Mouse (Mus musculus) midbrain, embryonic 11.5 days (tissue): Measurements from ENCODE around the gene Fbxw5. TPM values are rescaled to one million over a fixed set of nuclear protein-coding genes. Genes with fewer than 3 reads are reported as not detected.

Source experiments
- ATAC-seq: fragments of 200-750 bp; cut with Nextera tagmentation; 2 replicates; pipeline ENCODE4 v1.8.0; 2017; ENCODE audit warnings: moderate TSS enrichment, moderate library complexity; ENCODE audit not compliant: low FRiP score
- DNase-seq: peaks from one replicate; pipeline ENCODE4 v3.0.0; 2015; ENCODE audit warnings: low spot score; ENCODE audit errors: missing footprints
- H3K27ac ChIP-seq: fragments of 300-500 bp; sonication (generic); 2 replicates; pipeline ENCODE4 v1.5.1; 2014; ENCODE audit warnings: low read depth, low read length
- H3K27me3 ChIP-seq: fragments of 300-500 bp; sonication (generic); 2 replicates; pipeline ENCODE4 v1.6.1; 2014; ENCODE audit warnings: mild to moderate bottlenecking, low read length, moderate library complexity, mixed read lengths; ENCODE audit not compliant: control insufficient read depth, insufficient read depth
- H3K36me3 ChIP-seq: fragments of 300-500 bp; sonication (generic); 2 replicates; pipeline ENCODE4 v1.6.1; 2014; ENCODE audit warnings: mild to moderate bottlenecking, low read length, moderate library complexity, mixed read lengths; ENCODE audit not compliant: control insufficient read depth, insufficient read depth
- H3K4me1 ChIP-seq: fragments of 300-500 bp; sonication (generic); 2 replicates; pipeline ENCODE4 v1.6.1; 2014; ENCODE audit warnings: low read length; ENCODE audit not compliant: control insufficient read depth, insufficient read depth
- H3K4me2 ChIP-seq: fragments of 300-500 bp; sonication (generic); 2 replicates; pipeline ENCODE4 v1.6.1; 2014; ENCODE audit warnings: mild to moderate bottlenecking, moderate library complexity
- H3K4me3 ChIP-seq: fragments of 300-500 bp; sonication (generic); 2 replicates; pipeline ENCODE4 v1.5.1; 2014; ENCODE audit warnings: low read depth, low read length
- H3K9ac ChIP-seq: fragments of 300-500 bp; sonication (generic); 2 replicates; pipeline ENCODE4 v1.6.1; 2014; ENCODE audit warnings: low read length
- H3K9me3 ChIP-seq: fragments of 300-500 bp; sonication (generic); 2 replicates; pipeline ENCODE4 v1.6.1; 2016; ENCODE audit warnings: low read length; ENCODE audit not compliant: control insufficient read depth
- WGBS: fragments of 180-500 bp; shearing (Covaris S2); extraction: QIAGEN DNeasy Blood & Tissue Kit; methylation state at CpG from one replicate; pipeline ENCODE4 v1.1.7; 2014; 5-methylcytosine and 5-hydroxymethylcytosine counted together
- polyA plus RNA-seq: library from polyadenylated mRNA; unstranded; fragments of >200 nt; fragmentation: Nextera tagmentation; extraction: Ambion mirVana; gene quantifications from 2 replicates; pipeline ENCODE4 v1.2.1, GENCODE M21; 2014

The Fbxw5 gene
- polyA plus RNA-seq, 1 experiment from 2014 or later, result 66.4 TPM

- WGBS, result 70% methylated on average over 2 of the region's 2 CpGs
- Histone ChIP-seq H3K4me2 (no peak overlapping the region), H3K27ac (no peak overlapping the region), H3K9me3 (no peaks in the 10 kb centered on the region), H3K36me3 (no peaks in the 10 kb centered on the region), H3K27me3 (no peaks in the 10 kb centered on the region), H3K4me3 (no peak overlapping the region), H3K4me1 (no peaks in the 10 kb centered on the region), H3K9ac (no peak overlapping the region)
- DNase-seq, result peak; percentile 37
- ATAC-seq, result no peak
Measured at GRCm38 (mm10) chr2:25472550-25472949, 28.0 kb upstream of the Fbxw5 start.

- no peak for ATAC-seq
- Histone ChIP-seq H3K9me3 (no peaks in the 10 kb centered on the region), H3K4me1 (no peaks in the 10 kb centered on the region), H3K27ac (no peak overlapping the region), H3K4me3 (no peak overlapping the region), H3K27me3 (no peaks in the 10 kb centered on the region), H3K36me3 (no peaks in the 10 kb centered on the region), H3K4me2 (no peak overlapping the region), H3K9ac (no peak overlapping the region)
- peak; percentile 51 for DNase-seq
- WGBS, result 91% methylated on average over 8 of the region's 8 CpGs
Measured at GRCm38 (mm10) chr2:25477541-25477940, 23.0 kb upstream of the Fbxw5 start.

GRCm38 (mm10) chr2:25477967-25478675, 22.4 kb upstream of the Fbxw5 start:
- Histone ChIP-seq H3K4me3 (no peak overlapping the region), H3K27ac (no peak overlapping the region), H3K27me3 (no peaks in the 10 kb centered on the region), H3K36me3 (no peaks in the 10 kb centered on the region), H3K9me3 (no peaks in the 10 kb centered on the region), H3K4me2 (no peak overlapping the region), H3K9ac (no peak overlapping the region), H3K4me1 (no peaks in the 10 kb centered on the region)
- ATAC-seq, result no peak
- no peak for DNase-seq
- 93% methylated on average over 3 of the region's 3 CpGs for WGBS

GRCm38 (mm10) chr2:25479551-25480311, 20.8 kb upstream of the Fbxw5 start:
- H3K4me1 ChIP-seq, result no peaks in the 10 kb centered on the region
- H3K4me2 ChIP-seq, result no peak overlapping the region
- WGBS, result 79% methylated on average over 10 of the region's 10 CpGs
- no peaks in the 10 kb centered on the region for H3K9me3 ChIP-seq
- no peaks in the 10 kb centered on the region for H3K27me3 ChIP-seq
- H3K9ac ChIP-seq, result no peak overlapping the region
- DNase-seq, result no peak
- ATAC-seq, result no peak
- no peak overlapping the region for H3K4me3 ChIP-seq
- no peak overlapping the region for H3K27ac ChIP-seq
- H3K36me3 ChIP-seq, result no peaks in the 10 kb centered on the region

GRCm38 (mm10) chr2:25480541-25480940, 20.0 kb upstream of the Fbxw5 start:
- Histone ChIP-seq H3K27ac (no peak overlapping the region), H3K9ac (no peak overlapping the region), H3K36me3 (no peaks in the 10 kb centered on the region), H3K9me3 (no peaks in the 10 kb centered on the region), H3K27me3 (no peaks in the 10 kb centered on the region), H3K4me1 (no peaks in the 10 kb centered on the region), H3K4me2 (no peak overlapping the region), H3K4me3 (no peak overlapping the region)
- no peak for DNase-seq
- WGBS, result 82% methylated on average over 1 of the region's 1 CpGs
- ATAC-seq, result no peak

GRCm38 (mm10) chr2:25482969-25483368, 17.6 kb upstream of the Fbxw5 start:
- H3K27me3 ChIP-seq, result no peaks in the 10 kb centered on the region
- ATAC-seq, result no peak

GRCm38 (mm10) chr2:25484901-25485647, 15.5 kb upstream of the Fbxw5 start:
- Histone ChIP-seq H3K27me3 (no peaks in the 10 kb centered on the region), H3K9ac (no peak overlapping the region), H3K36me3 (no peaks in the 10 kb centered on the region), H3K27ac (no peak overlapping the region), H3K4me3 (no peak overlapping the region), H3K4me1 (no peaks in the 10 kb centered on the region), H3K4me2 (no peak overlapping the region), H3K9me3 (no peaks in the 10 kb centered on the region)
- ATAC-seq (no peak), DNase-seq (no peak)
- WGBS, result 71% methylated on average over 11 of the region's 11 CpGs

More at GRCm38 (mm10) chr2:25482969-25483368, 17.6 kb upstream of the Fbxw5 start:
- WGBS, result 22% methylated on average over 7 of the region's 7 CpGs
- Histone ChIP-seq H3K4me1 (no peaks in the 10 kb centered on the region), H3K36me3 (no peaks in the 10 kb centered on the region), H3K9me3 (no peaks in the 10 kb centered on the region), H3K27ac (no peak overlapping the region), H3K9ac (no peak overlapping the region), H3K4me2 (no peak overlapping the region), H3K4me3 (no peak overlapping the region)
- no peak for DNase-seq

- H3K27me3 ChIP-seq, result no peaks in the 10 kb centered on the region
- DNase-seq (no peak), ATAC-seq (no peak)
- 78% methylated on average over 6 of the region's 6 CpGs for WGBS
- H3K4me1 ChIP-seq, result no peaks in the 10 kb centered on the region
- no peak overlapping the region for H3K9ac ChIP-seq
- no peak overlapping the region for H3K4me3 ChIP-seq
- H3K4me2 ChIP-seq, result no peak overlapping the region
- H3K9me3 ChIP-seq, result no peaks in the 10 kb centered on the region
- H3K27ac ChIP-seq, result no peak overlapping the region
- H3K36me3 ChIP-seq, result no peaks in the 10 kb centered on the region
Measured at GRCm38 (mm10) chr2:25487965-25488670, 12.4 kb upstream of the Fbxw5 start.
